Mouse (Mus musculus): ENCODE data around the gene Dock2. TPM values are rescaled to one million over a fixed set of nuclear protein-coding genes. Genes with fewer than 3 reads are reported as not detected.

Gene Dock2
- total RNA-seq, 2 experiments from 2014 or later: 2.5 to 3.9 TPM

GRCm38 (mm10) chr11:34348287-34348918 lies 435.3 kb downstream of the Dock2 start:
- DNase-seq: peak; percentile 77 to 81

DNA sequence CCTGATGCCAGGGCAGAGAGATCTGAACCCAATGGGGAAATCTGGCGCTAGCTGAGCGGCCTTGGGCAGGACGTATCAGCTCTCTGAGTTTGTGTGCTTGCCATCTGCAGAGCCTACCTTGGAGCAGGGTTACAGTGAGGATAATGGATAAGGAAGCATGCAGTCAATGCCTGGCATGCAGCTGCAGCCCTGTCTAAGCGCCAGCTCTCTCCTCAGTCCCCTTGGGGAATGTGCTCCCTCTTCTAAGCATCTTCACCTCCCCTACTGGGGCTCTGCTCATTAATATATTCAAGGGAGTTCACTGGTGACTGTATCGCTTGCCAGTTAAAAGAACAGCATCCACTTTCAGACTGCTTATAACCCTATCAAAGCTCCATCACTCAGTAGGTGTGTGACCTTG lies 439.4 kb downstream of the Dock2 start:
- peak; percentile 8 to 16 for DNase-seq

DNA sequence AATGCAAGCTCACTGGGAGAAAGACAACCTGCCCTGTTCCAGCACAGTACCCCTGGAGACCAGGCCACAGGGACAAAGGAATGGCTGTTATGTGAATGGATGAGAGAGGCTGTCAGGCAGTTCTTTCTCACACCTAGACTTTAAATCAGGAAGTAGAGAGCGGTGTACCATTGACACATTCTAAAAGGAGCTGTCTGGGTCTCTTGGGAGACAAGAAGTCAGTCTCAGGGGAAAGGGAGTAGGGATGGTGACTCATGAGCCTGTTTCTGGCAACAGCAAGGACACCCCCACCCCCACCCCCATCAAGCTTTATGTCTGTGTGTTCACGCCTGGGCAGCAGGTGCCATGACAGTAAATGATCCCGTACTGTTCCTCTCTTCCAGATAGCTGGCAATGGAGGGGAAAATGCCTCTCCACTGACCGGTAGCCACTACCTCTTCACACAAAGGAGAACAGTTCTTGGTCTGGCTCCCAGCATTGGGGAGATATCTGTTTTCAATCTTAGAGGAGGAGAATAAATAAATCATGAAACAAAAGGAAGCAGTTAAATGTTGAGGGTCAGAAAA lies 439.9 kb downstream of the Dock2 start:
- no peak for DNase-seq

- no peak for DNase-seq
Observed at GRCm38 (mm10) chr11:34339693-34340092, 444.0 kb downstream of the Dock2 start.

DNA sequence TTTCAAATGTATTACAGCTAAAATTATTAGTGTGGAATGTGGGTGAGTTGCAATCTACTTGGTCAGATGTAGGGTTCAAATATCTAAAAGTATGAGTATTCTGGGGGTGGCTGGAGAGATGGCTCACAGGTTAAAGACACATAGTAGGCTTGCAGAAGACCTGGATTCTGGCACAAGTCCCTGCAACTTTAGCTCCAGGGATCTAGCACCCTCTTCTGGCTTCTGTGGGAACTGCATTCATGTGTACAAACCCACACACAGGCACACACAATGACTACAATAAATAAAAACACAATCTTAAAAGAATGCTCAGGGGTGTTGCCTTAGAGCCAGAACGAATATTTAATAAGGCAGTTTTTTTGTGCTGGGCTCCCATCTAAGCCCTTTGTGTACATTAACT lies 445.8 kb downstream of the Dock2 start:
- no peak for DNase-seq

GRCm38 (mm10) chr11:34332344-34333031 lies 451.2 kb downstream of the Dock2 start:
- no peak for DNase-seq

- DNase-seq: no peak
Observed at GRCm38 (mm10) chr11:34323664-34324063, 460.0 kb downstream of the Dock2 start.

GRCm38 (mm10) chr11:34319282-34319681 lies 464.4 kb downstream of the Dock2 start:
- DNase-seq: no peak

- no peak for DNase-seq
Observed at GRCm38 (mm10) chr11:34317001-34317400, 466.7 kb downstream of the Dock2 start.

DNA sequence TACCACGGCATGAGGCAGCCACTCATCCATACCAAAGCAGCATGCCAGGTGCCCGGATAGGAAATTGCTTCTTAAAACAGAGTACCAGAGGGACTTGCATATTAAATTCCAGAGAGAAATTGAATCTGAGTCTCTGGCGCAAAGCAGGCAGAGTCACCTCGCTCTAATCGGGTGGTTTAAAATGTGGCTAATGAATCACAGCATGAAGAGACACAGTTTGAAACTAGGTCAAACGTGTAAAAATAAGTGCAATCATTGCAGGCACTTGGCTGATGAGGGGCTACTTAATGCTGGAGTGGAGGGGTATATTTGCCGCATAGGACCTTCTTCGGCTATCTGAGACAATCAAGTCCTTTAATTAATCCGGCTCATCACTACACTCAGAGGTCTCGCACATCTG lies 467.5 kb downstream of the Dock2 start:
- DNase-seq: no peak

- DNase-seq: no peak
Observed at GRCm38 (mm10) chr11:34315383-34315782, 468.3 kb downstream of the Dock2 start.

GRCm38 (mm10) chr11:34314534-34315379 lies 468.9 kb downstream of the Dock2 start, which contains the start of gene Fam196b:
Gene Fam196b, plus strand, starts transcription at chr11:34314822.
- peak in 1 of 2 experiments; percentile 20 for DNase-seq

- DNase-seq: no peak
Observed at GRCm38 (mm10) chr11:34312208-34312607, 471.5 kb downstream of the Dock2 start.

DNA sequence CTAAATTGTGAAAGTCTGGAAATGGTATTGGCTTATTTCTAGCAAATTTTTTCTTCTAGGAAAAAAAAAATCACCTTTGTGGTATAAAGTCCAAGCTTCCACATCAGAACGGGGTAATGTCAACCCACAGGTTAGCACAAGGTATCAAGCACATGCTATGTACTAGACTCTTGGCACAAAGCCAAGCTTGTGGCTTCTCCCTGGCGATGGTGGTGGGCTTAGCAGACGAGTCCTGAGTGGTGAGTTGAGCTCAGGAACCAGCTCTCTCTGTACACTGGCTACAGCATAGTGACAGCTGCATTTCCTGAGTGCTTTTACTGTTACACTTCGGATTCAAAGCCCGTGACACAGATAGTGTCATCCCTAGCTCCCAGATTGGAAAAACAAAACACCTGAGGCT lies 472.0 kb downstream of the Dock2 start:
- DNase-seq: no peak

GRCm38 (mm10) chr11:34309360-34309759 lies 474.3 kb downstream of the Dock2 start:
- DNase-seq: no peak

DNA sequence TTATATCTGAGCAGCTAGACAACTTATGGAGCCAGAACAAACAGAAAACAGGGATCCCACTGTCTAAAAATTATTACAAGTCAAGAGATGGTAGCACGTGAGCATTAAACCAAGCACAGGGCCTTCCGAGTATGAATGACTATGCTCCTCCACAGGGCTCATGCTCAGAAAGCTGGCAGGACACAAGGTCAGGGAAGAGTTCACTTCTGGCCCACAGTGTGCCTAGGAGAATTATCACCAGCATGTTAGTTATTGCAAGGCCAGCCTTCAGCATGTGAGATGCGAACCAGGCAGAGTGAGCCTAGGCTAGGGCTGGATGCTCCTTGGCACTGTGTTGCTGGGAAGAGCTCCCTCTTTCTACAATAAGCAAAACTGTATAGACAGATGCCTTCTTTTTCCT lies 475.0 kb downstream of the Dock2 start:
- DNase-seq: peak; percentile 55 to 56

GRCm38 (mm10) chr11:34306231-34306630 lies 477.5 kb downstream of the Dock2 start:
- peak; percentile 31 to 46 for DNase-seq

GRCm38 (mm10) chr11:34300064-34300463 lies 483.6 kb downstream of the Dock2 start:
- DNase-seq: no peak

DNA sequence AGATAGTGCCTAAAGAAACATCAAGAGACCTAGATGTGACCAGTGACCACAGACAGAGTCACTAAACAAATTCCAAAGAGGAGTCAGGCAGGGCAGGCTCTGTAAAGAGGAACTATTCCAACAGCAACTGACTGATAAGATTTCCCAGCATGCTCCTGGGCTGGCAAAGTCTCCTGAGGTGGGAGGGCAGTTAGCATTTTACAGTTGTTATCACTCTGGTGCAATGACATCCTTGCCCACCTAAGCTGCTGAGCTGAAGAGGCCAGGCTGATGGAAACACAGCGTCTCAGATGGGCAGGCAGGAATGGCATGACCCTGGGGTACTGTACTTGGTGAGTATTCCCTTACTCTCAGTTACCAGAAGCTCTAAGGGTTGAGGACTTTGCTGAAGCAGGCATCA lies 484.1 kb downstream of the Dock2 start:
- DNase-seq: no peak

DNA sequence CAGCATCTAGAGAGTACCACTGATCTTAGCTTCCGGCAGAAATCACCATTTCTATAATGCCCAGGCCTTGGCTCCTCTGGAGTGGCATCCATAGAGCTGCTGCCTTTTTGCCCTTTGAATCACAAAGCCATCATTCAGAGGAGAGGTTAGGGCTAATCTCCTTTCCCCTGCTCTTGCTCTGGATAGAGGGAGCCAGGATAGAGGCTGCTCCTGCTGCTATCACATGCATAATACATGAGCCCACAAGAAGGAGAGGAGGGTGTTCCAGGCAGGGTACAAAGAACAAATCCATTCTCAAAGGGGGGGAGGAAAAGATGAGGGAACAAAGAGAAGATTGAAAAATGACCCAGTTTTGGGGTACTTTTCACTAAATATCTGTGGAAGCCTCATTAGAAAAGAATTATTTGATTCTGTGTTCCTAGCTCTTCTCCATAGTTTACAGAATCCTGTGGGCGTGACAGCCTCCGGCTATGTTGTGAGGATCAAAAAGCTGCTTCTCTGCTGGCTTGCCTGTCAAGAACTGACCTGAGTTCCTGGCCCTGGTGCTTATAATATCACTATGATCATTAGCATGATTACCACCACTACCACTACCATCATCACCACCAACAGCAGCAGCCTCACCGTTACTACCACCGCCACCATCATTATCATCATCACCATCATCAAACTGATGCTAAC lies 485.9 kb downstream of the Dock2 start:
- no peak for DNase-seq

GRCm38 (mm10) chr11:34291304-34291703 lies 492.4 kb downstream of the Dock2 start:
- DNase-seq: no peak

- no peak for DNase-seq
Observed at GRCm38 (mm10) chr11:34290708-34291107, 493.0 kb downstream of the Dock2 start.
